Mouse (Mus musculus) cerebellum, adult 2 months (tissue): ENCODE measurements around the gene Pbx2. TPM values are rescaled to one million over a fixed set of nuclear protein-coding genes. Genes with fewer than 3 reads are reported as not detected.
A peak's percentile ranks its signal among the peaks of the same experiment; 100 is the strongest.

Experiments
- DNase-seq, 2 experiments: peaks; one replicate each; pipeline ENCODE4 v3.0.0; 2021
- H3K27ac ChIP-seq: fragments of 200-500 bp; 2 replicates; pipeline ENCODE4 v1.5.1; 2012; ENCODE audit warnings: low read length, control low read depth, inconsistent platforms; ENCODE audit not compliant: insufficient read depth
- H3K27me3 ChIP-seq: fragments of 200-500 bp; 2 replicates; pipeline ENCODE4 v1.6.1; 2012; ENCODE audit warnings: inconsistent platforms, mild to moderate bottlenecking, low read length, moderate library complexity; ENCODE audit not compliant: control insufficient read depth, insufficient read depth
- H3K4me1 ChIP-seq: fragments of 200-500 bp; 2 replicates; pipeline ENCODE4 v1.6.1; 2011; ENCODE audit warnings: low read length; ENCODE audit not compliant: control insufficient read depth, insufficient read depth
- H3K4me3 ChIP-seq: fragments of 200-500 bp; replicated peaks from 2 replicates; pipeline ENCODE3; 2011; ENCODE audit warnings: mild to moderate bottlenecking, low read depth, low read length, control low read depth; ENCODE audit not compliant: insufficient read depth
- CTCF ChIP-seq: fragments of 200-500 bp; IDR thresholded peaks from 2 replicates; pipeline ENCODE4 v1.5.1; 2011; ENCODE audit warnings: low read depth, mild to moderate bottlenecking, control low read depth, low read length, moderate library complexity, borderline replicate concordance; ENCODE audit not compliant: insufficient read depth
- POLR2A ChIP-seq: fragments of 200-500 bp; IDR thresholded peaks from 2 replicates; pipeline ENCODE4 v1.6.1; 2011; ENCODE audit warnings: low read length, control low read depth, borderline replicate concordance; ENCODE audit not compliant: insufficient read depth
- WGBS: fragments of 180-500 bp; shearing (Covaris S2); methylation state at CpG from one replicate; pipeline ENCODE4 v1.1.7; 2018; 5-methylcytosine and 5-hydroxymethylcytosine counted together
- polyA plus RNA-seq: library from polyadenylated mRNA; depleted of rRNA; stranded (reverse); fragments of >200 nt; gene quantifications from 2 replicates; pipeline ENCODE4 v1.2.3, GENCODE M21; 2012

The Pbx2 gene
- polyA plus RNA-seq, 1 experiment, result 69.5 TPM

DNA sequence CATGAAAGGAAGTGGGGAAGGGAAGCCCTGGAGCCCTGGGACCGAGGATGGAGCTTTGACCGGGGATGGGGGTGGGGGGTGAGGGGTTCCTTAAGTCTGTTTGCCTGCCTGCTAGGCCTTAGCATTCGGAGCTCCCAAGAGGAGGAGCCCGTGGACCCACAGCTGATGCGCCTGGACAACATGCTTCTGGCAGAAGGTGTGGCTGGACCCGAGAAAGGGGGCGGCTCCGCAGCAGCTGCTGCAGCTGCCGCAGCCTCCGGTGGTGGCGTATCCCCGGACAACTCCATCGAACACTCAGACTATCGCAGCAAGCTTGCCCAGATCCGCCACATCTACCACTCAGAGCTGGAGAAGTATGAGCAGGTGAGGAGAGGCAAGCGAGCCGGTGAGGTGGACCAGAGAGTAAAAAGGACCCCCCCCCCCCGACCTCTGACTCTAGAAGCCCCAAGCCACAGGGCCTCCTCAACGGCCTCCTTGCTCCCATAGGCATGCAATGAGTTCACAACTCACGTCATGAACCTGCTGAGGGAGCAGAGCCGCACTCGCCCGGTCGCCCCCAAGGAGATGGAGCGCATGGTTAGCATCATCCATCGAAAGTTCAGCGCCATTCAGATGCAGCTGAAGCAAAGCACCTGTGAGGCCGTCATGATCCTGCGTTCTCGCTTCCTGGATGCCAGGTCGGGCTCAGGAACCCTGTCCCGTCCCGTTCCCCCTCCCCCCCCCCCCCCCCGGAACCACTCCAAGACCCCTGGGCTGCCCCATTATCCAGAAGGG is 2.9 kb downstream of the Pbx2 start:
- H3K27me3 ChIP-seq, result no peaks in the 10 kb centered on the region
- no peak overlapping the region for H3K27ac ChIP-seq
- H3K4me3 ChIP-seq, result peak overlapping the region; percentile 95
- TF ChIP-seq CTCF (no peak), POLR2A (no peak)
- DNase-seq, result peak; percentile 22 to 37
- 40% methylated on average over 33 of the region's 34 CpGs for WGBS
- H3K4me1 ChIP-seq, result peaks cover 15% of the 10 kb centered on the region

DNA sequence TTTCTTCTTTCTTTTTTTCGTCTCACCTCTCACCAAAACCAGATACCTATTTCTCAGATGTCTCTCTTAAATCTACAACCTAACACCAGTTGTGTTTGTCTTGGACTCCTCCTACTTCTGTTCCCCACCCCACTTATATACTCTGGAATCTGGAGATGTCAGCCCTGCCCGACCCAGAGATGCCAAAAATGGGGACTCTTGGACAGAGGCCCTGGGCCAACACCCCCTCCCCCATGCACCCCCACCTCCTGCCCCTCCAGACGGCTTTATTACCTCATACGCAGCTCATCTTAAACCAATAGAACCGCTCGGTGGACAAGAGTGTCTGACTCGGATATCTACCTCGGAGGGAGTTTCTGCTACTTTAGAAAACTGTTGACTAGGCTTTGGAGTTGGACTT is 5.0 kb downstream of the Pbx2 start:
- Histone ChIP-seq H3K4me3 (no peak overlapping the region), H3K27ac (no peak overlapping the region), H3K27me3 (no peaks in the 10 kb centered on the region), H3K4me1 (peaks cover 5% of the 10 kb centered on the region)
- WGBS, result 66% methylated on average over 8 of the region's 8 CpGs
- TF ChIP-seq POLR2A, result no peak
- no peak for DNase-seq

DNA sequence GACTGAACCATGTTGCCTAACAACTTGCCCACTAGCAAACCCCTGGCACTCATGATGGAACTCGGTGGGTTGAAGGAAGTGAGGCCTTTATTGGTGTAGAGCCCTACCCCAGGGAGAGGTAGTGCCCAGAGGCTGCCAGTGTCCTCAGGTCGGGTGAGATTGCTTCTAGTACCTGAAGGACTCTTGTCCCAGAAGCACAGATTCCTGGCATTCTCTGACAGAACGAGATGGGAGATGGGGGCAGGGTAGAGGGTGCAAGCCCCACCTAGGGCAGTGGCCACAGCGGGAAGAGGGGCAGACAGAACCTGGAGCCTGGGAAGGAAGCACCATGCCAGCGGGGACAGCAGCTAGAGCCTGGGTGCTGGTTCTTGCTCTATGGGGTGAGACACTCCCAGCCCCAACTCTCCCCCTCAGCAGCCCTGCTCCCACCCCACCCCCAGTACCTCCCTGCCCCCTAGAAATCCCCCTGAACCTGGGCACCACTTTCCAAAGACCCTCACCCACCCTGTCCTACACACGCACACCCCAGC is 6.6 kb downstream of the Pbx2 start, which contains the start of gene Ager:
TSS of gene Ager (plus strand) at position 297 of the 530 bp plus-strand sequence.
- TF ChIP-seq CTCF (no peak), POLR2A (no peak)
- Histone ChIP-seq H3K27ac (no peak within 1 kb of the TSS), H3K4me1 (no peaks in the 10 kb centered on the region; the same call in 1 of the 2 replicates), H3K4me3 (no peak within 1 kb of the TSS), H3K27me3 (no peaks in the 10 kb centered on the region)
- DNase-seq, result no peak
- 25% methylated on average over 6 of the region's 6 CpGs for WGBS

DNA sequence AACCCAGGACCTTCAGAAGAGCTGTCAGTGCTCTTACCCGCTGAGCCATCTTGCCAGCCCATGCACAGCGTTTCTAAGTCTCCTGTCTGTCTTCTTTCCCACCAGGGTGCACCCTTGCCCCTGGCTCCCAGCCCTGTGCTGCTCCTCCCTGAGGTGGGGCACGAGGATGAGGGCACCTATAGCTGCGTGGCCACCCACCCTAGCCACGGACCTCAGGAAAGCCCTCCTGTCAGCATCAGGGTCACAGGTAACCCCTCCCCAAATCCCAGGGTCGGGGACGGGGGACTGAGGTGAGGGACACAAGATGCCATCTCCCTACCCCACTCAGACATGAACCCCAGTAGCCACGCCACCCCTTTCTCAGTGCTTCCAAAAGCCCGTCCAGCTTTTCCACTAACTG is 8.8 kb downstream of the Pbx2 start:
- Histone ChIP-seq H3K4me3 (no peak overlapping the region), H3K27ac (no peak overlapping the region), H3K4me1 (no peaks in the 10 kb centered on the region), H3K27me3 (no peaks in the 10 kb centered on the region)
- WGBS, result 61% methylated on average over 9 of the region's 9 CpGs
- no peak for TF ChIP-seq POLR2A
- DNase-seq, result peak in 1 of 2 experiments; percentile 16

DNA sequence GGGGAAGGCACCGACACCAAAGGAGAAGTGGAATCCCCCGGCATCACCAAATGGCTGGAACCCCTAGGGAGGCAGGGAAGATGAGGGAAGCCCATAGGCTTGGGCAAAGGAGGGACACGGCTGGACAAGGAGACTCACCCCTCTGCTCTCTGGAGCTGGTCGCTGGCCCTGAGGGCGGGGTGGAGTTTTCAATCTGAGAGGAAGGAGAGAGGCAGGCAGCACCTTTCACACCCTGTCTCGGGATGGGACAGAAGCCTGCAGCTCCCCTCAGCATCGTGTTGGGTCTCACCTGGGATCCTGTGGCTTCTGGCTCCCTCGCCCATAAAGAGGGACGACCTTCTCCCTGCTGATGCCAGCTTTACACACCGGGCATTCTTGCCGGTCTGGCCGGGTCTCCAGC is 10.7 kb downstream of the Pbx2 start:
- Histone ChIP-seq H3K4me1 (no peaks in the 10 kb centered on the region; the same call in 1 of the 2 replicates), H3K4me3 (no peak overlapping the region), H3K27me3 (no peaks in the 10 kb centered on the region), H3K27ac (no peak overlapping the region)
- TF ChIP-seq CTCF (no peak), POLR2A (no peak)
- peak in 1 of 2 experiments; percentile 22 for DNase-seq
- 82% methylated on average over 12 of the region's 12 CpGs for WGBS

DNA sequence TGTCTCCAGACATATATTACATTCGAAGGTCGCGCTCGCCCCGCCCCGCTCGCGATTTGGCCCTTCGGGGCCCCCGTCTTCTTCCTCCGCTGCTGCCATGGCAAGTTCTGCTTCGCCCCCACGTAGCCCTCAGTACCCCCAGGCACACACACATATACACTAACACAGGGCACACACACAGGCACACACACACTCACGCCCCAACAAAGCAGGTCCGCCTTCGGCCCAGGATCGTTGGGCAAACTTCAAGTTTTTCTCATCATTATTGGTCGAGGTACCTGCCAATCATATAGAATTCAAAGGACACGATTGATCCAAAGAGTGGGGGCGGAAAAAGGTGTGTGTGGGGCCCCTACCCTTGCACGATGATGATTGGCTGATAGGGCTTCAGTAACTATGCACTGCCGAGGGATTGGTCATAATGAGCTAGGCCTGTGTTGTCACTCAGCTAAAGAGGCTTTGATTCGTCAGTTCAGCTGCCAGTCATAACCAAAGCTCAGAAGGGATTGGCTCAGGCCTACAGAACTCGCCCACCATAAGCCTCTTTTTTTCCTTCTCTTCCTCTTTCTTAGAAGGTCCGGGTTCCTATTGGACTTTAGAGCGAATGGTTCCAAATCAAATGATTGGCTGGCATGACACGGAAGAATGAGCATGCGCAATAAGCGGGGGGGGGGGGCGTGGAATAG is 12.5 kb downstream of the Pbx2 start, which contains the start of gene Rnf5:
TSS of gene Rnf5 (minus strand) at position 316 of the 686 bp plus-strand sequence.
- DNase-seq, result peak; percentile 97 to 100
- TF ChIP-seq POLR2A (peak; percentile 52; the same call in 1 of the 2 replicates), CTCF (no peak)
- peak within 1 kb of the TSS; percentile 96 for H3K27ac ChIP-seq
- H3K4me3 ChIP-seq, result peak within 1 kb of the TSS; percentile 87
- peaks cover 9% of the 10 kb centered on the region for H3K4me1 ChIP-seq
- WGBS, result 2% methylated on average over 30 of the region's 30 CpGs
- H3K27me3 ChIP-seq, result no peaks in the 10 kb centered on the region

DNA sequence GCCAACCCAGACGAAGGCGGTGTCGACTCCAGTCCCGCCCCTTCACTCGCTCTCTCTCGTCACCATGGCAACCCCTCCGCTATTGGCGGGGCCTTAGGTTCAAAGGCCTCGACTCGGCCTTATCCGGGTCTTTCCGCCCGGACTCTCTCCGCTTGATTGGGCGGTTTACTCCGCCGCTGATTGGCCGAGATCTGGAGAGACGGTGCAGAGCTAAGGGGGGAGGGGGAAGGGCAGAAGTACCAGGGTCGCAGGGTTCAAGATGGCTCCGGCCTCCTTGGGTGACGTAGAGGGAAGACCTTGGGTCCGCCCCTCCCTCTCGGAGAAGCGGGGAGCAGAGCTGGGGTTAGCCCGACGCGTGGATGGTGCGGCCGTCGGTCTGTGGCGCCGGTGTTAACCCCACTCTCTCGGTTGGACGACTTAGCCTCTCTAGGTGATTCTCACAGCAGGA is 13.0 kb downstream of the Pbx2 start, which contains the start of gene Agpat1:
TSS of gene Agpat1 (plus strand) at position 202 of the 448 bp plus-strand sequence.
- Histone ChIP-seq H3K27ac (peak within 1 kb of the TSS; percentile 96), H3K4me3 (peak within 1 kb of the TSS; percentile 87), H3K4me1 (peaks cover 9% of the 10 kb centered on the region), H3K27me3 (no peaks in the 10 kb centered on the region)
- WGBS, result under 1% methylated on average over 35 of the region's 35 CpGs
- TF ChIP-seq CTCF (no peak), POLR2A (peak; percentile 77)
- DNase-seq, result peak; percentile 98 to 100

DNA sequence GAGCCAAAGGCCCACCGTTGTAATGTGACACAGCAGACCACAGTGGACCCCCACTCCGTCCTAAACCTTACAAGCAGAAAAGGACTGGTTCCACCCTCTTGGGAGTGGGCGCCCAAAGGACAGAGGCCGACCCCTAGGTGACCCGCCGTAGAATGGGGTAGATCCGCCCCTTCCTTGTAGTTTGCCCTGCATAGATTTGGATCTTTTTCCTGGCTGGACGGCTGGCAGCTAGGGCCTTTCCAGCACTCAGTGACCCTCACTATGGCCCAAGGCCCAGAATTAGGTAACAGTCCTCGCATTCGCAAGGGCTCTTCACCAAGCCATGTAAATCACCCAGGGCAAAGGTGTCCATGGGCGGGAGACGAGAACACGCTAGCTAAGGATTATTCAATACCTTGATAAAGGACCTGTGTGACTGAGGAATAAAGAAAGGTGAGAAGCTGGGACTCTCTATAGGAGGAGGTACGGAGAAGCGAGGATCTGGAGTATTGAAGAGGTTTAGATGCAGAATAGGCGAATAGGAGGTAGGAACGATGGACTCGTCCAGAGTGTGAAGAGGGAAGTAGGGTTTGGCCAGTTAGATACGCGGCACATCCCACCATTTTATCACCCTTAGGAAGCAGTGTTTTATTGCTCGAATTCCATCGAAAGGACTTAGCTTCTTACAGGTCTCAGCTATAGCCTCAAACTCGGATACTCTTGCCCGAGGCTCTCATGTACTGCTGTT is 13.6 kb downstream of the Pbx2 start:
- peak overlapping the region; percentile 82 for H3K4me3 ChIP-seq
- 11% methylated on average over 24 of the region's 24 CpGs for WGBS
- TF ChIP-seq POLR2A (no peak), CTCF (no peak)
- no peaks in the 10 kb centered on the region for H3K27me3 ChIP-seq
- DNase-seq, result no peak
- H3K4me1 ChIP-seq, result peaks cover 13% of the 10 kb centered on the region
- peak overlapping the region; percentile 96 for H3K27ac ChIP-seq
